Mouse (Mus musculus) forebrain, embryonic 14.5 days (tissue): ENCODE measurements at regions not wholly inside any gene's neighbourhood (a gene's known extent, or its start where the extent isn't known, plus 50 kb on each side); places are given as distances from the start of the nearest gene placed in this dataset.
A peak's percentile ranks its signal among the peaks of the same experiment; 100 is the strongest.
"Not testable (repeated sequence)": the region's sequence is repeated elsewhere in the genome, so short reads cannot be mapped to it uniquely, and the experiment has no call there.

ENCODE experiments used
- ATAC-seq: fragments of 200-750 bp; cut with Nextera tagmentation; 2 replicates; pipeline ENCODE4 v1.8.0; 2017; ENCODE audit warnings: mild to moderate bottlenecking, moderate library complexity
- DNase-seq: peaks from one replicate; pipeline ENCODE4 v3.0.0-alpha.2; 2015; ENCODE audit warnings: low spot score
- H3K27ac ChIP-seq: fragments of 300-500 bp; sonication (generic); 2 replicates; pipeline ENCODE4 v1.5.1; 2014; ENCODE audit warnings: low read depth, mild to moderate bottlenecking, control low read depth, low read length, moderate library complexity
- H3K27me3 ChIP-seq: fragments of 300-500 bp; sonication (generic); replicated peaks from 2 replicates; pipeline ENCODE4 v1.6.1; 2014; ENCODE audit warnings: low read length, control low read depth, mixed read lengths; ENCODE audit not compliant: control insufficient read depth, insufficient read depth
- H3K36me3 ChIP-seq: fragments of 300-500 bp; sonication (generic); 2 replicates; pipeline ENCODE4 v1.6.1; 2014; ENCODE audit warnings: low read length, control low read depth; ENCODE audit not compliant: control insufficient read depth, insufficient read depth
- H3K4me1 ChIP-seq: fragments of 300-500 bp; sonication (generic); 2 replicates; pipeline ENCODE4 v1.6.1; 2014; ENCODE audit warnings: antibody characterized with exemption, low read length, control low read depth; ENCODE audit not compliant: control insufficient read depth, insufficient read depth
- H3K4me2 ChIP-seq: fragments of 300-500 bp; sonication (generic); 2 replicates; pipeline ENCODE4 v1.6.1; 2014; ENCODE audit warnings: mild to moderate bottlenecking, control low read depth, low read length
- H3K4me3 ChIP-seq: fragments of 300-500 bp; sonication (generic); 2 replicates; pipeline ENCODE4 v1.5.1; 2014; ENCODE audit warnings: low read depth, low read length, control low read depth
- H3K9ac ChIP-seq: fragments of 300-500 bp; sonication (generic); 2 replicates; pipeline ENCODE4 v1.6.1; 2014; ENCODE audit warnings: mild to moderate bottlenecking, low read length, control low read depth, moderate library complexity
- H3K9me3 ChIP-seq: fragments of 300-500 bp; sonication (generic); replicated peaks from 2 replicates; pipeline ENCODE4 v1.6.1; 2016; ENCODE audit warnings: low read length, control low read depth, mixed read lengths; ENCODE audit not compliant: control insufficient read depth
- WGBS: fragments of 180-500 bp; shearing (Covaris S2); extraction: QIAGEN DNeasy Blood & Tissue Kit; methylation state at CpG from one replicate; pipeline ENCODE4 v1.1.7; 2014; 5-methylcytosine and 5-hydroxymethylcytosine counted together

DNA sequence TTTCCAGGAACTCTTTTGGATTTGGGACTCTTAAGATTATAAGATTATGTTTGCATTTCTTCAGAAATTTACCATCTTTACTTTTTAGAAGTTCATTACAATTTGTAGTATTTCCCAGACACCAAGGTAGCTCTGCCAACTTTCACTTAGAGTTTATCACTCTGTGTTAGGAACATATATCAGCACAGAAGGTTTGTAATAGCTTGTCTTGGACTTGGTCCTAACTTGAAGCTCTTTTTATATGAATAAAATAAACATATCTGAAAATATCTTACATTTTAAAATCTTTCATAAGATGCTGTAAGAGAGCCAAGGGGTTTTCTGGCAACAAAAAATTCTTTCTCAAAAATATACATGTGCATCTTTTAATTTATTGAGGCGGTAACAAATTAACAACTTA, 813.4 kb upstream of the 4931417E11Rik start:
- DNase-seq (peak; percentile 61), ATAC-seq (no peak)
- Histone ChIP-seq H3K9me3 (no peaks in the 10 kb centered on the region), H3K36me3 (no peaks in the 10 kb centered on the region), H3K4me2 (no peak overlapping the region), H3K4me3 (no peak overlapping the region), H3K9ac (no peak overlapping the region), H3K4me1 (no peaks in the 10 kb centered on the region), H3K27ac (no peak overlapping the region), H3K27me3 (no peaks in the 10 kb centered on the region)
- WGBS: 82% methylated on average over 1 of the region's 1 CpGs

GRCm38 (mm10) chr6:74274232-74274631, 804.8 kb upstream of the 4931417E11Rik start:
- no peaks in the 10 kb centered on the region for H3K4me1 ChIP-seq
- H3K4me2 ChIP-seq: no peak overlapping the region
- no peak overlapping the region for H3K4me3 ChIP-seq
- DNase-seq: no peak
- no peaks in the 10 kb centered on the region for H3K27me3 ChIP-seq
- H3K9ac ChIP-seq: no peak overlapping the region
- H3K27ac ChIP-seq: no peak overlapping the region
- H3K9me3 ChIP-seq: no peaks in the 10 kb centered on the region
- ATAC-seq: no peak
- no peaks in the 10 kb centered on the region for H3K36me3 ChIP-seq

DNA sequence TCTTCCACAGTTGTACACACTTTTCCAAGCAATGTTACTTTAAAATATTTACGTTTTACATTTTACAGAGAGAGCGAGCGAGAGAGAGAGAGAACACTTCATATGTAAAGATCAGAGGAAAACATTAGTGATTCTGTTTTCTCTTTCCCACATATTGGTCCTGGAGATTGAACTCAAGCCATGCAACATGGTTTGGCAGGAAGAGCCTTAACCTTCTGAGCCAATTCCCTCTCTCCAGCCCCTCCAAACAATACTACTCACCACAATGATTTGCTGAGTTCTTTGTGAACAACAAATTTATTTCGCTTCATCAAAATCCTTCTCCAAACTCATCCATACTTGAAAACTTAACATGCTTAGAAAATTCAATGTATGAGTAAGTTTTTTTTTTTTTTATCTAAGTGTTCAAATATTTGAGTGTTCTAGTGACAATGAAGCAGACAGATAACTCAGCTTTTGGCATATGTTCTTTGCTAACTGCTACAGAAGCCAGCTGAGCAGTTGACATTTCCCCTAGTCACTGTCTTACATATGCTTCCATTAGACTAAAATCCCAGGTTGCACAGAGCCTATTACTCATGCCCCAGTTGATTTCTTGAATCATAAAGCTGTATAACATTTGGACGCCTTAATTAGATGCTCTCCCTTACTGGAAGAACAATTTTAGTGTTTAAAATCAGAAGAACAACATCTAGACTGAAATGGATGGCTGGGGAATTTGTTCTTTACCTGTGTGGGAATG, 801.9 kb upstream of the 4931417E11Rik start:
- H3K4me2 ChIP-seq: no peak overlapping the region
- H3K4me1 ChIP-seq: no peaks in the 10 kb centered on the region
- H3K9ac ChIP-seq: no peak overlapping the region
- DNase-seq (peak; percentile 57), ATAC-seq (no peak; the same call in 1 of the 2 replicates)
- H3K27ac ChIP-seq: no peak overlapping the region
- H3K9me3 ChIP-seq: no peaks in the 10 kb centered on the region
- WGBS: 81% methylated on average over 5 of the region's 5 CpGs
- no peaks in the 10 kb centered on the region for H3K36me3 ChIP-seq
- H3K4me3 ChIP-seq: no peak overlapping the region
- H3K27me3 ChIP-seq: no peaks in the 10 kb centered on the region

DNA sequence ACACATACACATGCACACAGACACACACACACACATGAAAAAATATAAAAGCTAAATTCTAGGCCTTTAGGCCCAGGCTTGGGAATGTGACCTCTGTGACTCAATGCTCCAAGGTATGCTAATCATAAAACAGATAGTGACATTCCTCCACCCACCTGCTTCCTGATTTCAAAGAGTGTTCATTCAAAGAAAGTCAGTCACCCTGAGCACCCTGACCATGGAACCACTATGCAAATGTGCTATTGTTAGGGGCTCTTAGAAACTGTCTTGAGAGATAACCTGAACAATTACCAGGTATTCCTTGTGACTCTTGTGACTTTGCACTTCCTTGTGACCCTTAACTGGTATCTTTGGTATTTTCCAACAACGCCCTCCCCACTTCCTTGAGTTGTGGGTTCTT, 797.1 kb upstream of the 4931417E11Rik start:
- H3K4me2 ChIP-seq, H3K4me3 ChIP-seq, H3K27me3 ChIP-seq, DNase-seq, H3K9ac ChIP-seq, ATAC-seq, H3K4me1 ChIP-seq, H3K36me3 ChIP-seq, H3K9me3 ChIP-seq, H3K27ac ChIP-seq: not testable (repeated sequence)
- 100% methylated on average over 1 of the region's 1 CpGs for WGBS
